Mouse (Mus musculus) small intestine, adult 2 months (tissue): ENCODE results near the gene Ip6k1.

Experiments used
- CTCF ChIP-seq: fragments of 200-500 bp; IDR thresholded peaks from 2 replicates; pipeline ENCODE4 v1.5.1; 2012; ENCODE audit warnings: low read depth, mild to moderate bottlenecking, control low read depth, inconsistent platforms, low read length, moderate library complexity, mixed read lengths; ENCODE audit not compliant: insufficient replicate concordance, insufficient read length; ENCODE audit errors: extremely low read depth
- POLR2A ChIP-seq: fragments of 200-500 bp; IDR thresholded peaks from 2 replicates; pipeline ENCODE4 v1.6.1; 2012; ENCODE audit warnings: low read depth, mild to moderate bottlenecking, control low read depth, inconsistent platforms, low read length, moderate library complexity

DNA sequence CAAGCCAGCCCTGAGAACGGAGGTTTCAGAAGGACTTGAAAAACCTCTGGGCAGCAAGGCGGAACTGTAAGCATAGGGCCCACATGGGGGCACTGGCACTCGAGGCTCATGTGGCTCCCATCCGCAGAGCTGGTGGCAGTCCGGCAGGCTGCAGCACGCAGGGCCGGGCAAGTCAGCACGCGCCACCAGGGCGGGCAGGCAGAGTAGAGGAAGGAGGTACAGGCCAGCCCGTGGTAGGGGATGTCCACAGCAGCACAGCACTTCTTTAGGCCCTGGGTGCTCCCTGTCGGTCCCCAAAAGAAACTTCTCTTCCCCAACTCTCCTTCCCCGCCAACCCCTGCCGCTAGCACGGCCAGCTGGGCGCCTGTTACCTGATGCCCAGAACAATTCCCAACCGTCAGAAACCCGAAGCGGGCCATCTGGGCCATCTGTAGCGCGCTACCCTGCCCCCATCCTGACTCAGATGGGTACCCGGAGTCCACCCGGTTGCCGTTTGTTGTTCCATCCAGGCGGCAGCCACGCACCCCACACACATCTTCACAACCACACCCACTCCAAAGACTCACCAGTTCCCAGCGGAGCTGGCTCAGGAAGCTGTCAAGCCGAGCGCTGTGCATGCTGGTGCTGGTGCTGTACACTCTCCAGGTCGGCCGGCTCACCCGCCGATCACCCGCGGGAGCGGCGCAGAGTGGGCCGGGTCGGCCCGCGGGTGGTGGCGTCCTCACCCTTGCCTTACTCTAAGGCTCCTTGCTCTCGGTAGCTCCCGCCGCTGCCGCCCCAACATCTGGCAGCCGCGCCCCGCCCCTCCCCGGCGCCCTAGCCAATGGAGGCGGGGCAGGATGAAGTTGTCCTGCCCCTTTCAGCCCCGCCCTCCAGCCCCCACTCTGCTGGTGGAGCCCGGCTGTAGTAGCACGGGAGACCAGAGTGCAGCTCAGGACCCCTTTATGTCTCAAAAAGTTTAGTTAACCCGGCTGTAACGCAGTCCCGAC lies 16.9 kb upstream of the Ip6k1 start, which contains the start of gene Inka1:
- no peak for TF ChIP-seq CTCF
- TF ChIP-seq POLR2A: 0 out of 2 replicates have a peak, but pooled peaks have one; percentile 40
